Mouse (Mus musculus) v-Abl transformed pro-B cells (cell line): ENCODE measurements around the gene Fam221b.

Experiments
- in situ Hi-C, 2 experiments: fragments of 400-800 bp; cut with MboI; formaldehyde crosslinking; loops; one replicate each; pipeline ENCODE4 v1.15.1; 2025; ENCODE audit not compliant: unreplicated experiment in 2 of 2

Gene Fam221b

DNA sequence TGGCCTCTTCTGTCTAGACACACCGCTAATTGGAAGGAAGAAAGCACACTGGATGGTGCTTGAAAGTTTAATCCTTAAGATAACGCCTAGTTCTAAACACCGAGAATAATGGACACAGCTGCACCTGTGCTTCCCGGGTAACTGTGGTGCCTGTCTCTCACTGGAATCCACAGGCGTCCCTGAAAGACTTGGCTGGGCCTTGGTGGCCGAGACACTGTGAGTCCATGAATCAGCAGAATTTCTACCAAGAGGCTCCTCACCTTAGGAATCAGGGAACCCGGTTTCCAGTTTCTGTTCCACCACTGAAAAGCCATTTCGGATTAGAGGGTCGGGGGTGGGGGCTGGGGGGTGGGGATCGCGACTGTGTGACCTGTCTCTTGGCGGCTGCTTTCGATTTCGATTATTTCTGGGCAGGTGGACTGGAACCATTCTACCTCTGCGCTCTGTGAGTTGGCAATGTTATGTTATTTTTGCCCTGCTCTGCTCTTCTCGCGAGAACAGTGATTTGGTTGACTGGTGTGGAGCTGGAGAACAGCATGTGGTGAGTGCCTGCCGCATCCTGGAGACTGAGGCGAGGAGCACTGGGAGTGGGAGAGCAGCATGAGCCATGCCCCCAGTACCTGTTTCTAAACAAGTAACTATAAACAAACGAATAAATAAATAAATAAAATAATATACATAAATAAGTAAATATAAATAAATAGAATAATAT lies 39.7 kb downstream of the Fam221b start:
- in situ Hi-C loops: no loop called here

DNA sequence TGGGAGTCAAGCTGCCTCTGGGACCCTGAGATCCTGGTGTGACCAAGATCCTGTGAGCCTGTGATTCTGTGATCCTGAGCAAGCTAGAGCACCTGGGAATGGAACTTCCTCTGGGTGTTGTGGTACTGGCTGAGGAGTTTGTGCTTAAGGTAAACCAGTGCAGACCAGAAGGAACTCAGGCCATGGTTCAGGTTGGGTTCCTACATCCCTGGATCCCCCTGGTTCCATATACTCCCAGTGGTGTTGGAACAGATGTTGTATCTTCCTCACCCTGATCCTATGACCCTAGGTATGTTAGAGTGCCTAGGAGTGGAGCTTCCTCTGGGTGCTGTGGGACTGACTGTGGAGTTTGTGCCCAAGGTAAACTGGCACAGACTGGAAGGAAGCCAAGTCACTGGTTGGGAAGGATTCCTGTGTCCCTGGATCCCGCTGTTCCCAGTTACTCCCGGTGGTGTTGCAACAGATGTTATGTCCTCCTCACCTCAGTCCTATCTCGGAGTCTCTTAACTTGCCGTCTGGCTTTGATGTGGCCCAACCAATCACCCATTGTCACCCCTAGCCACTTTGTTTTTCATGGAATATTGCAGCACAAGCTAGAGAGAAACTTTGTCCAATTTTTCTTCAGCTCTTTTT lies 48.7 kb downstream of the Fam221b start:
- in situ Hi-C loops: loop anchor here in 1 of 2 experiments (25.0 kb wide), 1 partner anchor 242 kb away; the partner anchor contains the start of gene Olfr155

DNA sequence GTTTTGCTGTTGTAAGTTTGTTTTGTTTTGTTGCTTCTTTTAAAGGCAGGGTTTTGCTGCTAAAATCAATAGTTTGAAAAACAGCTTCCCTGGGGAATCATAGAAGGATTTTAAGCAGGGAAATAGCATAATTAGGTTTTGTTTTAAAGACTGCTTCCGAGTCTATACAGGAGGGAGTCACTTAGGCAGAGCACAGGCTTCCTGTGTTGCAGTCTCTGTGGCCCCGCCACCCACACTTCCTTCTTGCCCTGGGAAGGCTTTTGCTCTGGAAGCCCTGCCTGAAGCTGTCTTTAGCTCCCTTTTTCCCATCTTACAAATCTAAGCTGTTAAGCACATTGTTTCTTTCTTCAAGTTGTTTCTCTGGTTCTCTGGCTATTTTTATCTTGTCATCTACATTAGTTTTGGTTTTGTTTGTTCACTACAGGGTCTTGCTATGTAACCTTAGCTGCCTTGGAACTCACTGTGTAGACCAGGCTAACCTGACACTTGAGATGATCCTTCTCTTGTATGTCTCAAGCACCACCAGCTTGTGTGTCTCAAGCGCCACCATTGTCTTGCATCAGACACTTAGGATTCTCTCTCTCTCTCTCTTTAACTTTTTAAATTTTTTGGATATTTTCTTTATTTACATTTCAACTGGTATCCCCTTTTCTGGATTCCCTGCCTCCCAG lies 55.8 kb downstream of the Fam221b start:
- in situ Hi-C loops: loop anchor here in 1 of 2 experiments (25.0 kb wide), 1 partner anchor 249 kb away; the partner anchor contains the start of gene Olfr155

DNA sequence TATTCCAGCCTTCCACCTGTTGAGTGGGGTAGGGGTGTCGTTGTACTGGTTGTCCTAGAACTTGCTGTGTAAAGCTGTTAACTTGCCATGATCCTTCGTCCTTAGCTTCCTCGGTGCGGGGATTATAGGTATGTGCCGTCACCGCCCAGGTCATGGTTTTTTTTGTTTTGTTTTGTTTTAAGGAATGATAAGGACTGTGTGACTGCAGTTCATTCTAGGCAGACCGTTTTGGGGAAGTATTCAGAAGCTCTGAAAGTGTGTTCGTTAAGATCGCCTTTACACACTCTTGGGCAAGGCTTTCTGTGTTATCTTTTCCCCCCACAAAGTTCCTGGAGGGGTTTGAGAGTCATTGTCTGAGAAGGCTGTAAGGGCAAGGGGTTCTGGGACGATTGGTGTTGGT lies 56.4 kb downstream of the Fam221b start:
- in situ Hi-C loops: loop anchor here in 1 of 2 experiments (25.0 kb wide), 1 partner anchor 250 kb away; the partner anchor contains the start of gene Olfr155
